Mouse (Mus musculus) spleen, postnatal 4 days (tissue): ENCODE measurements at regions not wholly inside any gene's neighbourhood (a gene's known extent, or its start where the extent isn't known, plus 50 kb on each side); places are given as distances from the start of the nearest gene placed in this dataset.

ENCODE experiments used
- DNase-seq, 2 experiments: peaks; one replicate each; pipeline ENCODE4 v3.0.0; 2022; ENCODE audit warnings: low spot score in 2 of 2

- no peak for DNase-seq
Observed at GRCm38 (mm10) chr7:130073890-130074819, 446.0 kb downstream of the Ate1 start.

- no peak for DNase-seq
Observed at GRCm38 (mm10) chr7:130082662-130083061, 437.5 kb downstream of the Ate1 start.

- DNase-seq = no peak
Observed at GRCm38 (mm10) chr7:130085706-130086105, 434.5 kb downstream of the Ate1 start.

GRCm38 (mm10) chr7:130089896-130090610, 430.1 kb downstream of the Ate1 start:
- no peak for DNase-seq

GRCm38 (mm10) chr7:130091942-130092341, 428.2 kb downstream of the Ate1 start:
- no peak for DNase-seq

- DNase-seq = no peak
Observed at GRCm38 (mm10) chr7:130095141-130095540, 425.0 kb downstream of the Ate1 start.

GRCm38 (mm10) chr7:130098606-130099005, 421.6 kb downstream of the Ate1 start:
- no peak for DNase-seq

- DNase-seq = no peak
Observed at GRCm38 (mm10) chr7:130102671-130103070, 417.5 kb downstream of the Ate1 start.

GRCm38 (mm10) chr7:130106961-130107360, 413.2 kb downstream of the Ate1 start:
- DNase-seq = no peak

GRCm38 (mm10) chr7:130108362-130108761, 411.8 kb downstream of the Ate1 start:
- DNase-seq = no peak
